23 mouse cellular contexts compared by ENCODE assay signal in genomic region chr4:39660538-39660937, GRCm38 (mm10).
DNase-seq lines count a peak whose midpoint lies in the region; ATAC-seq and TF ChIP-seq lines count a peak whose summit lies in the region.
"Had no signal": no experiment of that assay in that cellular context is flagged by ENCODE, and none has a peak within 500 bp of the region (broad histone marks: within the 10 kb centered on the region; RNA-seq: fewer than 3 reads in every experiment).

No protein-coding gene starts in this region.

- no peaks in the 10 kb centered on the region for H3K79me2 ChIP-seq in CH12.LX (replicated peaks; ENCODE audit: control insufficient read depth, extremely low read depth, insufficient read depth, poor library complexity, severe bottlenecking)

- peak; percentile 18 for DNase-seq in forebrain, embryonic 14.5 days (ENCODE audit: low spot score)
- DNase-seq in forebrain, postnatal 0 days = no peak
- DNase-seq in hindbrain, postnatal 0 days (ENCODE audit: low spot score) = peak; percentile 39
- DNase-seq in CH12.LX (ENCODE audit: extremely low read depth) = peak; percentile 3
- DNase-seq: adrenal gland, postnatal 14 days; cerebellum, adult 11 months; cerebellum, adult 8-10 months; cerebellum, postnatal 14 days; embryo, embryonic 11 days; gastrocnemius, postnatal 10 days; heart, adult 18-20 months; heart, postnatal 10 days; heart, postnatal 4 days had no signal

- dilution Hi-C loops in CH12.LX (cut with MboI; ENCODE audit: extremely low pct_ligation_motif_present, extremely low pct_unique_long_range_greater_than_20kb, low sequenced_read_pairs) = no loop called here

- in situ Hi-C loops in CH12.LX (cut with MboI; ENCODE audit: low pct_ligation_motif_present, low pct_unique_long_range_greater_than_20kb, low sequenced_read_pairs) = no loop called here

- 80% methylated on average over 2 of the region's 2 CpGs for WGBS in forebrain, embryonic 14.5 days
- 67% methylated on average over 2 of the region's 2 CpGs for WGBS in forebrain, postnatal 0 days
- 60% methylated on average over 2 of the region's 2 CpGs for WGBS in hindbrain, postnatal 0 days
- 69% methylated on average over 2 of the region's 2 CpGs for WGBS in hindbrain, embryonic 12.5 days
- WGBS in midbrain, embryonic 15.5 days = 32% methylated on average over 2 of the region's 2 CpGs

- no peak for TF ChIP-seq CTCF in forebrain, postnatal 0 days (IDR thresholded peaks at IDR 0.05; ENCODE audit: low read depth)
- TF ChIP-seq CTCF in hindbrain, postnatal 0 days (IDR thresholded peaks at IDR 0.05; ENCODE audit: low read depth) = no peak
- no peak for TF ChIP-seq CTCF in CH12.LX (conservative IDR thresholded peaks at IDR 0.05 in 1 of 2, IDR thresholded peaks at IDR 0.05 in 1 of 2; ENCODE audit: low read depth in 2 of 2, low read length in 2 of 2)

- H3K27me3 ChIP-seq in forebrain, embryonic 14.5 days (replicated peaks; ENCODE audit: control insufficient read depth, insufficient read depth, low read length) = no peaks in the 10 kb centered on the region
- no peaks in the 10 kb centered on the region for H3K27me3 ChIP-seq in forebrain, postnatal 0 days (ENCODE audit: insufficient read depth, low read length)
- no peaks in the 10 kb centered on the region for H3K27me3 ChIP-seq in hindbrain, postnatal 0 days (ENCODE audit: insufficient read depth, low read length)
- H3K27me3 ChIP-seq in hindbrain, embryonic 12.5 days = no peaks in the 10 kb centered on the region
- no peaks in the 10 kb centered on the region for H3K27me3 ChIP-seq in CH12.LX (replicated peaks)
- no peaks in the 10 kb centered on the region for H3K27me3 ChIP-seq in midbrain, embryonic 15.5 days (replicated peaks)
- H3K27me3 ChIP-seq: embryonic facial prominence, embryonic 12.5 days; forebrain, embryonic 12.5 days; intestine, embryonic 15.5 days; Patski had no signal

- no peaks in the 10 kb centered on the region for H3K9me3 ChIP-seq in forebrain, embryonic 14.5 days (replicated peaks; ENCODE audit: control insufficient read depth, low read length)
- H3K9me3 ChIP-seq in forebrain, postnatal 0 days (ENCODE audit: low read length) = no peaks in the 10 kb centered on the region
- no peaks in the 10 kb centered on the region for H3K9me3 ChIP-seq in hindbrain, postnatal 0 days (ENCODE audit: low read length)
- H3K9me3 ChIP-seq in hindbrain, embryonic 12.5 days (replicated peaks) = no peaks in the 10 kb centered on the region
- H3K9me3 ChIP-seq in CH12.LX (replicated peaks; ENCODE audit: low read length) = peaks cover 9% of the 10 kb centered on the region
- H3K9me3 ChIP-seq in midbrain, embryonic 15.5 days = no peaks in the 10 kb centered on the region
- H3K9me3 ChIP-seq: embryonic facial prominence, embryonic 12.5 days; forebrain, embryonic 12.5 days; heart, embryonic 10.5 days; intestine, embryonic 15.5 days had no signal

- H3K9ac ChIP-seq in forebrain, embryonic 14.5 days (ENCODE audit: low read length) = no peak overlapping the region
- no peak overlapping the region for H3K9ac ChIP-seq in forebrain, postnatal 0 days
- H3K9ac ChIP-seq in hindbrain, postnatal 0 days (replicated peaks; ENCODE audit: low read length) = no peak overlapping the region
- no peak overlapping the region for H3K9ac ChIP-seq in hindbrain, embryonic 12.5 days
- no peak overlapping the region for H3K9ac ChIP-seq in CH12.LX (ENCODE audit: insufficient read depth, low read depth)
- H3K9ac ChIP-seq in midbrain, embryonic 15.5 days = no peak overlapping the region
- H3K9ac ChIP-seq: embryonic facial prominence, embryonic 12.5 days; forebrain, embryonic 12.5 days; intestine, embryonic 15.5 days had no signal

- H3K4me2 ChIP-seq in forebrain, embryonic 14.5 days (ENCODE audit: low read length) = no peak overlapping the region
- no peak overlapping the region for H3K4me2 ChIP-seq in forebrain, postnatal 0 days (ENCODE audit: low read depth)
- no peak overlapping the region for H3K4me2 ChIP-seq in hindbrain, postnatal 0 days (ENCODE audit: low read depth, low read length)
- H3K4me2 ChIP-seq in hindbrain, embryonic 12.5 days (replicated peaks) = no peak overlapping the region
- no peak overlapping the region for H3K4me2 ChIP-seq in CH12.LX (ENCODE audit: insufficient read depth, low read depth, poor library complexity, severe bottlenecking)
- H3K4me2 ChIP-seq in midbrain, embryonic 15.5 days = no peak overlapping the region
- H3K4me2 ChIP-seq: embryonic facial prominence, embryonic 12.5 days; forebrain, embryonic 12.5 days; intestine, embryonic 15.5 days had no signal

- H3K27ac ChIP-seq in forebrain, embryonic 14.5 days (ENCODE audit: low read depth, low read length) = no peak overlapping the region
- H3K27ac ChIP-seq in forebrain, postnatal 0 days (ENCODE audit: low read depth, low read length) = no peak overlapping the region
- no peak overlapping the region for H3K27ac ChIP-seq in hindbrain, postnatal 0 days
- no peak overlapping the region for H3K27ac ChIP-seq in hindbrain, embryonic 12.5 days
- no peak overlapping the region for H3K27ac ChIP-seq in CH12.LX (ENCODE audit: insufficient read depth, low read depth)
- peak overlapping the region; percentile 17; the same call in 1 of the 2 replicates for H3K27ac ChIP-seq in midbrain, embryonic 15.5 days
- H3K27ac ChIP-seq: embryonic facial prominence, embryonic 12.5 days; forebrain, embryonic 12.5 days; heart, embryonic 10.5 days; intestine, embryonic 15.5 days had no signal

- ATAC-seq in forebrain, embryonic 14.5 days = no peak
- ATAC-seq in forebrain, postnatal 0 days = no peak
- no peak for ATAC-seq in hindbrain, postnatal 0 days
- no peak for ATAC-seq in hindbrain, embryonic 12.5 days (ENCODE audit: low FRiP score)
- no peak for ATAC-seq in midbrain, embryonic 15.5 days (replicated peaks)
- ATAC-seq in monocyte, adult 5-6 weeks (replicated peaks; ENCODE audit: insufficient number of reproducible peaks, low FRiP score, low TSS enrichment, poor library complexity, severe bottlenecking) = no peak
- no peak for ATAC-seq in cerebellum, adult (ENCODE audit: insufficient number of reproducible peaks, low FRiP score, low TSS enrichment)
- ATAC-seq: activated CD4-positive, CD25-positive, alpha-beta regulatory T cell, adult 4 months; intestine, embryonic 15.5 days; Patski had no signal

- no peaks in the 10 kb centered on the region for H3K36me3 ChIP-seq in forebrain, embryonic 14.5 days (ENCODE audit: control insufficient read depth, insufficient read depth, low read length)
- H3K36me3 ChIP-seq in forebrain, postnatal 0 days (ENCODE audit: insufficient read depth) = no peaks in the 10 kb centered on the region
- H3K36me3 ChIP-seq in hindbrain, postnatal 0 days (ENCODE audit: insufficient read depth, low read length) = no peaks in the 10 kb centered on the region
- H3K36me3 ChIP-seq in hindbrain, embryonic 12.5 days = no peaks in the 10 kb centered on the region
- no peaks in the 10 kb centered on the region for H3K36me3 ChIP-seq in CH12.LX (replicated peaks in 1 of 2; ENCODE audit: control insufficient read depth in 1 of 2, insufficient read depth in 1 of 2, low read length in 1 of 2)
- no peaks in the 10 kb centered on the region for H3K36me3 ChIP-seq in midbrain, embryonic 15.5 days (replicated peaks)
- H3K36me3 ChIP-seq: embryonic facial prominence, embryonic 12.5 days; forebrain, embryonic 12.5 days; heart, embryonic 10.5 days; intestine, embryonic 15.5 days had no signal

- TF ChIP-seq EP300 in CH12.LX (IDR thresholded peaks at IDR 0.05; ENCODE audit: low read length) = no peak

- no peak overlapping the region for H3K4me3 ChIP-seq in forebrain, embryonic 14.5 days (ENCODE audit: low read depth, low read length)
- no peak overlapping the region for H3K4me3 ChIP-seq in forebrain, postnatal 0 days (ENCODE audit: low read depth, low read length)
- H3K4me3 ChIP-seq in hindbrain, postnatal 0 days (ENCODE audit: low read length) = no peak overlapping the region
- no peak overlapping the region for H3K4me3 ChIP-seq in hindbrain, embryonic 12.5 days
- no peak overlapping the region for H3K4me3 ChIP-seq in CH12.LX (replicated peaks in 1 of 3; ENCODE audit: low read depth in 2 of 3, low read length in 2 of 3, poor library complexity in 1 of 3)
- no peak overlapping the region for H3K4me3 ChIP-seq in midbrain, embryonic 15.5 days
- H3K4me3 ChIP-seq: embryonic facial prominence, embryonic 12.5 days; forebrain, embryonic 12.5 days; heart, embryonic 10.5 days; intestine, embryonic 15.5 days had no signal

- no peak for TF ChIP-seq POLR2A in CH12.LX (IDR thresholded peaks at IDR 0.05; ENCODE audit: low read depth, low read length)

- no peak for TF ChIP-seq RAD21 in CH12.LX (IDR thresholded peaks at IDR 0.05; ENCODE audit: low read depth, low read length)

- no peaks in the 10 kb centered on the region for H3K4me1 ChIP-seq in forebrain, embryonic 14.5 days (ENCODE audit: control insufficient read depth, insufficient read depth, low read length)
- H3K4me1 ChIP-seq in forebrain, postnatal 0 days (ENCODE audit: insufficient read depth) = no peaks in the 10 kb centered on the region
- no peaks in the 10 kb centered on the region for H3K4me1 ChIP-seq in hindbrain, postnatal 0 days (ENCODE audit: insufficient read depth, low read length)
- H3K4me1 ChIP-seq in hindbrain, embryonic 12.5 days = no peaks in the 10 kb centered on the region
- peaks cover 0 to 12% of the 10 kb centered on the region in 2 experiments; a peak in 1 of 4 replicates for H3K4me1 ChIP-seq in CH12.LX (ENCODE audit: control insufficient read depth in 1 of 2, insufficient read depth in 2 of 2)
- no peaks in the 10 kb centered on the region for H3K4me1 ChIP-seq in midbrain, embryonic 15.5 days
- H3K4me1 ChIP-seq: embryonic facial prominence, embryonic 12.5 days; forebrain, embryonic 12.5 days; heart, embryonic 10.5 days; intestine, embryonic 15.5 days had no signal

TF ChIP-seq in CH12.LX, 34 proteins besides CTCF, POLR2A, EP300 and RAD21:
- TF ChIP-seq SMC3 (IDR thresholded peaks at IDR 0.05; ENCODE audit: low read depth, low read length) = no peak
